Mouse (Mus musculus): Measurements from ENCODE around the gene Fndc11.

DNA sequence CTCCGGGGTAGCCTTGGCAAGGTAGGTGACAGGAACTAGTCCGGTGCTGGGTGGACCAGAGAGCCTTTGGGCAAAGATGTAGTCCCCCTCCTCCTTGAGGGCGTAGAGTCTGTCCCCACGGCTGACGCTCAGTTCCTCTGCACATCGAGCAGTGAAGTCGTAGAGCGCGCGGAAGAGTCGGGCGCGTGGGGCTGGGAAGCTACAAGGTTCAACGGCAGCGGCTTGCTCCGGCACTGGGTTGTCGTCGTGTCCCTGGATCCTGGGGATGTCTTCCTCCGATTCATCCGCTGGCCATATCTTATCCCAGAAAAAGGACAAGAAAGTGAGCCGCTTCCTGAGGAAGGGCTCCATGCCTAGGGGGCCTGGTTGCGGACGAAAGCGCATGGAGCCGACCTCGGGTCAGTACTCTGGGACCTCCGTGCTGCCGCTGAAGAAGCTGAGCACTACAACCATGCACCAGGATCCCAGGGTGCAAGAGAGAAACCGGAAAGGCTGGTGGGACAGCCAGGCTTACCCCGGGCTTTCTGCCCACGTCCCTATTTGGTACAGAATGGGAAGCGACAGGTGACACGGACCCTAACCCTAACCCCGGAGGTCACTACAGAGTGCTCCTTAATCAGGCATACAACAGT, 7.3 kb upstream of the Fndc11 start:
- TF ChIP-seq POU5F1 (IDR thresholded peaks at IDR 0.05; ENCODE audit: borderline replicate concordance, low read length) (no peak), CTCF (conservative IDR thresholded peaks at IDR 0.05; ENCODE audit: low read length) (no peak), NANOG (IDR thresholded peaks at IDR 0.05; ENCODE audit: borderline replicate concordance, low read length) (no peak)
